Mouse (Mus musculus) CH12.LX (cell line): Measurements from ENCODE around the gene Rgl1. TPM values are rescaled to one million over a fixed set of nuclear protein-coding genes. Genes with fewer than 3 reads are reported as not detected.

Experiments
- DNase-seq: peaks from one replicate; pipeline ENCODE4 v3.0.0-alpha.2; 2013; ENCODE audit errors: extremely low read depth
- H3K27ac ChIP-seq: 2 replicates; pipeline ENCODE4 v1.5.1; 2012; ENCODE audit warnings: low read depth, mild to moderate bottlenecking, control low read depth, moderate library complexity; ENCODE audit not compliant: insufficient read depth
- H3K27me3 ChIP-seq: replicated peaks from 2 replicates; pipeline ENCODE3; 2012; ENCODE audit warnings: inconsistent platforms
- H3K36me3 ChIP-seq, 2 experiments: replicated peaks in 1 of 2; 2 replicates each; pipeline versions ENCODE3 to v1.6.1; 2012; ENCODE audit warnings: inconsistent platforms in 1 of 2, low read length in 1 of 2, mild to moderate bottlenecking in 1 of 2, mixed read lengths in 1 of 2, moderate library complexity in 1 of 2; ENCODE audit not compliant: control insufficient read depth in 1 of 2, insufficient read depth in 1 of 2
- H3K4me1 ChIP-seq, 2 experiments: 2 replicates each; pipeline ENCODE4 v1.6.1; 2012; ENCODE audit warnings: inconsistent platforms in 1 of 2, moderate library complexity in 1 of 2; ENCODE audit not compliant: insufficient read depth in 2 of 2, control insufficient read depth in 1 of 2
- H3K4me2 ChIP-seq: 2 replicates; pipeline ENCODE4 v1.6.1; 2012; ENCODE audit warnings: low read depth, mild to moderate bottlenecking, control low read depth; ENCODE audit not compliant: poor library complexity, insufficient read depth, severe bottlenecking
- H3K4me3 ChIP-seq, 3 experiments: fragments of 150-350 bp in 1 of 3; sonication (generic) in 1 of 3; replicated peaks in 1 of 3; 2 replicates each; pipeline versions ENCODE3 to v1.5.1; 2011 to 2012; ENCODE audit warnings: low read depth in 2 of 3, low read length in 2 of 3, mild to moderate bottlenecking in 2 of 3, moderate library complexity in 2 of 3, control low read depth in 1 of 3, improper control_type of control experiment in 1 of 3, inconsistent platforms in 1 of 3, mixed read lengths in 1 of 3; ENCODE audit not compliant: poor library complexity in 1 of 3
- H3K79me2 ChIP-seq: replicated peaks from 2 replicates; pipeline ENCODE4 v1.6.1; 2012; ENCODE audit warnings: mild to moderate bottlenecking, moderate library complexity; ENCODE audit not compliant: control insufficient read depth, poor library complexity, insufficient read depth, severe bottlenecking; ENCODE audit errors: extremely low read depth
- H3K9ac ChIP-seq: 2 replicates; pipeline ENCODE4 v1.6.1; 2012; ENCODE audit warnings: low read depth, mild to moderate bottlenecking, control low read depth, moderate library complexity; ENCODE audit not compliant: insufficient read depth
- H3K9me3 ChIP-seq: replicated peaks from 2 replicates; pipeline ENCODE3; 2012; ENCODE audit warnings: low read length, inconsistent platforms, mixed read lengths
- BHLHE40 ChIP-seq: IDR thresholded peaks from 2 replicates; pipeline ENCODE4 v1.6.1; 2011; ENCODE audit warnings: mild to moderate bottlenecking, low read depth, low read length, improper control_type of control experiment
- CTCF ChIP-seq, 2 experiments: IDR thresholded peaks in 1 of 2; conservative IDR thresholded peaks in 1 of 2; 2 replicates each; pipeline ENCODE4 v1.5.1; 2011 to 2012; ENCODE audit warnings: low read depth in 2 of 2, low read length in 2 of 2, improper control_type of control experiment in 1 of 2, inconsistent platforms in 1 of 2, mild to moderate bottlenecking in 1 of 2, moderate library complexity in 1 of 2
- E2F4 ChIP-seq: IDR thresholded peaks from 2 replicates; pipeline ENCODE4 v1.6.1; 2011; ENCODE audit warnings: low read depth, low read length, improper control_type of control experiment; ENCODE audit not compliant: insufficient replicate concordance
- EP300 ChIP-seq: IDR thresholded peaks from 2 replicates; pipeline ENCODE4 v1.6.1; 2011; ENCODE audit warnings: low read length, improper control_type of control experiment
- GABPA ChIP-seq: IDR thresholded peaks from 2 replicates; pipeline ENCODE4 v1.6.1; 2012; ENCODE audit warnings: low read depth, low read length, improper control_type of control experiment, inconsistent platforms; ENCODE audit not compliant: insufficient replicate concordance
- JUND ChIP-seq: conservative IDR thresholded peaks from 2 replicates; pipeline ENCODE4 v1.6.1; 2011; ENCODE audit warnings: low read depth, low read length, improper control_type of control experiment
- KAT2A ChIP-seq: IDR thresholded peaks from 2 replicates; pipeline ENCODE4 v1.6.1; 2012; ENCODE audit warnings: low read length, improper control_type of control experiment, inconsistent platforms; ENCODE audit not compliant: insufficient replicate concordance
- MAX ChIP-seq: IDR thresholded peaks from 2 replicates; pipeline ENCODE4 v1.6.1; 2011; ENCODE audit warnings: low read length, improper control_type of control experiment
- MAZ ChIP-seq: IDR thresholded peaks from 2 replicates; pipeline ENCODE4 v1.6.1; 2012; ENCODE audit warnings: low read depth, mild to moderate bottlenecking, inconsistent platforms, low read length, improper control_type of control experiment, moderate library complexity
- MYC ChIP-seq: IDR thresholded peaks from 2 replicates; pipeline ENCODE4 v1.6.1; 2011; ENCODE audit warnings: low read depth, mild to moderate bottlenecking, improper control_type of control experiment, low read length
- NELFE ChIP-seq: IDR thresholded peaks from 2 replicates; pipeline ENCODE4 v1.6.1; 2011; ENCODE audit warnings: low read depth, low read length, improper control_type of control experiment
- NRF1 ChIP-seq: IDR thresholded peaks from 2 replicates; pipeline ENCODE4 v1.6.1; 2014; ENCODE audit warnings: low read depth, mild to moderate bottlenecking, inconsistent platforms, low read length, improper control_type of control experiment, moderate library complexity
- POLR2A ChIP-seq: IDR thresholded peaks from 2 replicates; pipeline ENCODE4 v1.6.1; 2011; ENCODE audit warnings: low read depth, mild to moderate bottlenecking, improper control_type of control experiment, low read length
- POLR2AphosphoS2 ChIP-seq: IDR thresholded peaks from 2 replicates; pipeline ENCODE4 v1.6.1; 2011; ENCODE audit warnings: low read depth, low read length, improper control_type of control experiment
- RAD21 ChIP-seq: IDR thresholded peaks from 2 replicates; pipeline ENCODE4 v1.6.1; 2011; ENCODE audit warnings: low read depth, mild to moderate bottlenecking, low read length, improper control_type of control experiment, moderate library complexity
- SIN3A ChIP-seq: IDR thresholded peaks from 2 replicates; pipeline ENCODE4 v1.6.1; 2012; ENCODE audit warnings: low read length, improper control_type of control experiment, inconsistent platforms
- SMC3 ChIP-seq: IDR thresholded peaks from 2 replicates; pipeline ENCODE4 v1.6.1; 2011; ENCODE audit warnings: low read depth, low read length, improper control_type of control experiment
- TCF12 ChIP-seq: IDR thresholded peaks from 2 replicates; pipeline ENCODE4 v1.6.1; 2014; ENCODE audit warnings: low read depth, mild to moderate bottlenecking, inconsistent platforms, low read length, improper control_type of control experiment
- UBTF ChIP-seq: IDR thresholded peaks from 2 replicates; pipeline ENCODE4 v1.6.1; 2012; ENCODE audit warnings: low read depth, mild to moderate bottlenecking, inconsistent platforms, low read length, improper control_type of control experiment, moderate library complexity
- USF1 ChIP-seq: IDR thresholded peaks from 2 replicates; pipeline ENCODE4 v1.6.1; 2014; ENCODE audit warnings: low read depth, mild to moderate bottlenecking, inconsistent platforms, low read length, improper control_type of control experiment
- ZC3H11A ChIP-seq: IDR thresholded peaks from 2 replicates; pipeline ENCODE4 v1.6.1; 2012; ENCODE audit warnings: low read depth, mild to moderate bottlenecking, inconsistent platforms, low read length, improper control_type of control experiment
- ZNF384 ChIP-seq: IDR thresholded peaks from 2 replicates; pipeline ENCODE4 v1.6.1; 2012; ENCODE audit warnings: low read depth, low read length, improper control_type of control experiment, inconsistent platforms
- dilution Hi-C: fragments of 300-500 bp; cut with MboI; formaldehyde crosslinking; loops from 2 replicates; pipeline ENCODE4 v1.14.3; 2020; ENCODE audit warnings: low sequenced_read_pairs; ENCODE audit not compliant: extremely low pct_unique_long_range_greater_than_20kb, extremely low pct_ligation_motif_present
- in situ Hi-C: fragments of 300-500 bp; cut with MboI; formaldehyde crosslinking; loops from 3 replicates; pipeline ENCODE4 v1.14.3; 2019; ENCODE audit warnings: low sequenced_read_pairs, low pct_ligation_motif_present, low pct_unique_long_range_greater_than_20kb, mixed read lengths
- polyA plus RNA-seq: library from polyadenylated mRNA; unstranded; fragments of >175 nt; gene quantifications from 2 replicates; pipeline ENCODE4 v1.2.1, GENCODE M21; 2012; ENCODE audit warnings: low read depth; ENCODE audit not compliant: insufficient read length
- total RNA-seq, 2 experiments: library from RNA; depleted of rRNA; stranded (reverse); fragments of 300-350 nt in 1 of 2; fragments of >200 nt in 1 of 2; gene quantifications; 2 replicates each; pipeline ENCODE4 v1.2.3; 2012 to 2014

Rgl1 gene
- total and polyA plus RNA-seq, 3 experiments, result 0.25 to 1.7 (median 0.74) TPM

- H3K36me3 ChIP-seq, result no peaks in the 10 kb centered on the region
- H3K27ac ChIP-seq, result no peak overlapping the region
- H3K27me3 ChIP-seq, result no peaks in the 10 kb centered on the region
- no peak for TF ChIP-seq EP300
- no peak for TF ChIP-seq ZNF384
- no peak for TF ChIP-seq ZC3H11A
- TF ChIP-seq USF1, result no peak
- TF ChIP-seq KAT2A, result no peak
- TF ChIP-seq NRF1, result no peak
- TF ChIP-seq MAX, result no peak
- no peak for TF ChIP-seq SIN3A
- TF ChIP-seq MYC, result no peak
- no peak for TF ChIP-seq UBTF
- TF ChIP-seq MAZ, result no peak
- TF ChIP-seq POLR2A, result no peak
- no peak for TF ChIP-seq GABPA
- no peaks in the 10 kb centered on the region for H3K9me3 ChIP-seq
- in situ Hi-C loops, result no loop called here
- dilution Hi-C loops, result no loop called here
- H3K4me1 ChIP-seq, result no peaks in the 10 kb centered on the region
- H3K4me3 ChIP-seq, result no peak overlapping the region
- no peaks in the 10 kb centered on the region for H3K79me2 ChIP-seq
- H3K9ac ChIP-seq, result no peak overlapping the region
- no peak for DNase-seq
- H3K4me2 ChIP-seq, result no peak overlapping the region
Observed at GRCm38 (mm10) chr1:152587431-152587830, 178.7 kb downstream of the Rgl1 start.

GRCm38 (mm10) chr1:152585385-152585984 lies 180.7 kb downstream of the Rgl1 start:
- Histone ChIP-seq H3K36me3 (no peaks in the 10 kb centered on the region), H3K9ac (no peak overlapping the region), H3K9me3 (no peaks in the 10 kb centered on the region), H3K79me2 (no peaks in the 10 kb centered on the region), H3K27me3 (no peaks in the 10 kb centered on the region), H3K27ac (no peak overlapping the region), H3K4me2 (no peak overlapping the region), H3K4me3 (no peak overlapping the region), H3K4me1 (no peaks in the 10 kb centered on the region)
- TF ChIP-seq SMC3 (no peak), JUND (no peak), TCF12 (no peak), CTCF (conservative IDR thresholded peaks at IDR 0.05 in 1 of 2, IDR thresholded peaks at IDR 0.05 in 1 of 2; ENCODE audit: low read depth in 2 of 2, low read length in 2 of 2) (no peak), BHLHE40 (no peak), NELFE (no peak), RAD21 (no peak), POLR2AphosphoS2 (no peak), E2F4 (no peak)
- dilution Hi-C loops, result no loop called here
- no peak for DNase-seq
- in situ Hi-C loops, result no loop called here
